Mouse (Mus musculus) brain, embryonic 14.5 days (tissue): ENCODE results near the gene Ush2a.

ENCODE experiments used
- CTCF ChIP-seq: fragments of 200-500 bp; IDR thresholded peaks from 2 replicates; pipeline ENCODE4 v1.5.1; 2012; ENCODE audit warnings: inconsistent platforms, mild to moderate bottlenecking, moderate library complexity, borderline replicate concordance; ENCODE audit not compliant: insufficient read depth, insufficient read length; ENCODE audit errors: extremely low read depth
- POLR2A ChIP-seq: fragments of 200-500 bp; IDR thresholded peaks from 2 replicates; pipeline ENCODE4 v1.6.1; 2012; ENCODE audit warnings: mild to moderate bottlenecking, inconsistent platforms, borderline replicate concordance; ENCODE audit not compliant: poor library complexity, insufficient read depth, insufficient read length, severe bottlenecking; ENCODE audit errors: extremely low read depth

DNA sequence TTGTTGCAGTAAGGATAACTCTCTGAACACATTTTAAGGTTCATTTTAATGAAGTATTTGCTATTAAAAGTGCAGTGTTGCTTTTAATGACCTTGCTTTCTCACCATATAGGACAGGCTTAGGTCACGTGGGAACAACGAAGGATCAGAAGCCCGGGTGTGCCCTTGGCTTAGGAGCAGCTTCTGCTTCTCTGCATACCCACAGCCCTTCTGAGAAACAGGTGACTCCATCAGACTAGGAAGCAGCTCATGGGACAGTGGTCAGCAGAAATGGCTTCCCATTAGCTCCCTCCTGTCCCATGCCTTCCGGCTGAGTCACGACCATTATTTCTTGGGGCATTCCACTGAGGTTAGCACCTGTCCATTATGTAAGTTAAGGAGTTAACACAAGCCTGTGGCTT is 304.4 kb downstream of the Ush2a start:
- no peak for TF ChIP-seq CTCF
- TF ChIP-seq POLR2A = no peak
